In the genomic region with DNA sequence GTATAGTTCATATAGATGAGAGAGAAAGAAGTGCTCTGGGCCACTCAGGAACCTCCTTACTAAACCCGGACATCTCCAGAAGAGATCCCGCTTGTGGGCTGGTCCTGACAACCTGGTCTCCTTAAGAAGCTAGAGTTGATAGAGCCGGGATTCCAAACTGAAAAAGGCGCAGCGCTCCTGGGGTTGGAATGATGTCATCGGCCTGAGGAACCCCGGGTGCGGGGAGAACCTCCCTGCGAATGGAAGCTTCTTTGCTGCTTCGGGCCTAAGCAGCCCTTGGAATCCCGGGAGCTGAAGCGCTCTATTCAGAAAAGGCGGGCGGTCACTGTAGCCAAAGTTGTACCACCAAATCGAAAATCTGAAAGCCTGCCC, we compare ENCODE assay signal across 7 mouse cellular contexts. TPM values are rescaled to one million over a fixed set of nuclear protein-coding genes. Genes with fewer than 3 reads are reported as not detected.
DNase-seq lines count a peak whose midpoint lies in the region; ATAC-seq lines count a peak whose summit lies in the region.

No protein-coding gene starts in this region.

- ATAC-seq in erythroblast, adult 5-6 weeks (replicated peaks; ENCODE audit: low FRiP score, poor library complexity, severe bottlenecking) = peak; percentile 60
- ATAC-seq in intestine, embryonic 16.5 days = no peak
- ATAC-seq in neural tube, embryonic 15.5 days (ENCODE audit: low FRiP score) = no peak

- peak; percentile 62 for DNase-seq in right cerebral cortex, postnatal 25 days
- no peak for DNase-seq in right cerebral cortex, postnatal 14 days
- no peak for DNase-seq in frontal cortex, postnatal 36 days (ENCODE audit: low spot score in 2 of 2)
- DNase-seq in adipocyte (ENCODE audit: low spot score) = no peak

- H3K27ac ChIP-seq in intestine, embryonic 16.5 days (ENCODE audit: low read length) = peak overlapping the region; percentile 76
- H3K27ac ChIP-seq in neural tube, embryonic 15.5 days (replicated peaks) = peak overlapping the region; percentile 84

- H3K9me3 ChIP-seq in intestine, embryonic 16.5 days (ENCODE audit: control insufficient read depth, low read length) = no peaks in the 10 kb centered on the region
- no peaks in the 10 kb centered on the region for H3K9me3 ChIP-seq in neural tube, embryonic 15.5 days (replicated peaks)

- H3K4me2 ChIP-seq in intestine, embryonic 16.5 days (ENCODE audit: low read depth, low read length) = peak overlapping the region; percentile 80
- peak overlapping the region; percentile 76 for H3K4me2 ChIP-seq in neural tube, embryonic 15.5 days

- 4% methylated on average over 15 of the region's 15 CpGs for WGBS in intestine, embryonic 16.5 days
- WGBS in neural tube, embryonic 15.5 days = 3% methylated on average over 15 of the region's 15 CpGs

- no peaks in the 10 kb centered on the region for H3K36me3 ChIP-seq in intestine, embryonic 16.5 days (ENCODE audit: control insufficient read depth, insufficient read depth, low read length)
- H3K36me3 ChIP-seq in neural tube, embryonic 15.5 days = no peaks in the 10 kb centered on the region

- no peaks in the 10 kb centered on the region for H3K27me3 ChIP-seq in intestine, embryonic 16.5 days (replicated peaks; ENCODE audit: control insufficient read depth, insufficient read depth, low read length)
- H3K27me3 ChIP-seq in neural tube, embryonic 15.5 days (replicated peaks) = no peaks in the 10 kb centered on the region

- H3K4me1 ChIP-seq in intestine, embryonic 16.5 days (ENCODE audit: control insufficient read depth, insufficient read depth, low read length) = peaks cover 8% of the 10 kb centered on the region
- peaks cover 28% of the 10 kb centered on the region for H3K4me1 ChIP-seq in neural tube, embryonic 15.5 days

- H3K9ac ChIP-seq in intestine, embryonic 16.5 days (ENCODE audit: low read depth, low read length) = peak overlapping the region; percentile 71
- peak overlapping the region; percentile 65 for H3K9ac ChIP-seq in neural tube, embryonic 15.5 days (replicated peaks)

- H3K4me3 ChIP-seq in intestine, embryonic 16.5 days (ENCODE audit: low read length) = peak overlapping the region; percentile 91
- H3K4me3 ChIP-seq in neural tube, embryonic 15.5 days (replicated peaks) = peak overlapping the region; percentile 86

RNA-seq across cellular contexts. Expression of a gene that starts 0.5 kb away (rescaled TPM):
- 121 and 138 TPM in 2 replicates for total RNA-seq in erythroblast, adult 5-6 weeks (2015; ENCODE audit: low replicate concordance)
- 157 and 179 TPM in 2 replicates for total RNA-seq in erythroblast, adult 5-6 weeks (2017; ENCODE audit: low replicate concordance)
- polyA plus RNA-seq in intestine, embryonic 16.5 days (2015; fragmentation: Nextera tagmentation; extraction: Ambion mirVana) = 52.9 and 54.1 TPM in 2 replicates
- 135 and 148 TPM in 2 replicates for polyA plus RNA-seq in neural tube, embryonic 15.5 days (2015; fragmentation: Nextera tagmentation; extraction: Ambion mirVana)

RNA-seq across cellular contexts. Expression of a gene that starts 54.6 kb away (rescaled TPM):
- not detected in 2 replicates for total RNA-seq in erythroblast, adult 5-6 weeks (2015; ENCODE audit: low replicate concordance)
- total RNA-seq in erythroblast, adult 5-6 weeks (2017; ENCODE audit: low replicate concordance) = 1.5 and 1.8 TPM in 2 replicates
- polyA plus RNA-seq in intestine, embryonic 16.5 days (2015; fragmentation: Nextera tagmentation; extraction: Ambion mirVana) = 5.8 and 6.2 TPM in 2 replicates
- 64.9 and 74.1 TPM in 2 replicates for polyA plus RNA-seq in neural tube, embryonic 15.5 days (2015; fragmentation: Nextera tagmentation; extraction: Ambion mirVana)
